Mouse (Mus musculus) testis, adult 2 months (tissue): ENCODE data around the gene Fap. TPM values are rescaled to one million over a fixed set of nuclear protein-coding genes. Genes with fewer than 3 reads are reported as not detected.

Source experiments
- H3K27ac ChIP-seq: fragments of 200-500 bp; 2 replicates; pipeline ENCODE4 v1.5.1; 2012; ENCODE audit warnings: low read depth, low read length; ENCODE audit not compliant: control insufficient read depth, insufficient read depth
- H3K27me3 ChIP-seq: fragments of 200-500 bp; 2 replicates; pipeline ENCODE4 v1.6.1; 2012; ENCODE audit warnings: mild to moderate bottlenecking, low read length, moderate library complexity; ENCODE audit not compliant: control insufficient read depth, insufficient read depth
- H3K36me3 ChIP-seq: fragments of 200-500 bp; 2 replicates; pipeline ENCODE4 v1.6.1; 2012; ENCODE audit warnings: mild to moderate bottlenecking, low read length; ENCODE audit not compliant: control insufficient read depth, insufficient read depth
- H3K4me1 ChIP-seq: fragments of 200-500 bp; 2 replicates; pipeline ENCODE4 v1.6.1; 2012; ENCODE audit warnings: low read length; ENCODE audit not compliant: control insufficient read depth, insufficient read depth
- H3K4me3 ChIP-seq: fragments of 200-500 bp; 2 replicates; pipeline ENCODE4 v1.5.1; 2012; ENCODE audit warnings: low read depth, mild to moderate bottlenecking, low read length, moderate library complexity, mixed read lengths; ENCODE audit not compliant: control insufficient read depth
- CTCF ChIP-seq: fragments of 200-500 bp; IDR thresholded peaks from 2 replicates; pipeline ENCODE4 v1.5.1; 2012; ENCODE audit warnings: low read depth, mild to moderate bottlenecking, inconsistent platforms, low read length, moderate library complexity; ENCODE audit not compliant: control insufficient read depth, insufficient read depth, insufficient replicate concordance
- POLR2A ChIP-seq: fragments of 200-500 bp; IDR thresholded peaks from 2 replicates; pipeline ENCODE4 v1.6.1; 2012; ENCODE audit warnings: low read depth, mild to moderate bottlenecking, inconsistent platforms, low read length, moderate library complexity; ENCODE audit not compliant: control insufficient read depth
- polyA plus RNA-seq: library from polyadenylated mRNA; depleted of rRNA; stranded (reverse); fragments of >200 nt; gene quantifications from 2 replicates; pipeline ENCODE4 v1.2.3, GENCODE M21; 2012

Gene Fap
- polyA plus RNA-seq, 1 experiment: not detected

DNA sequence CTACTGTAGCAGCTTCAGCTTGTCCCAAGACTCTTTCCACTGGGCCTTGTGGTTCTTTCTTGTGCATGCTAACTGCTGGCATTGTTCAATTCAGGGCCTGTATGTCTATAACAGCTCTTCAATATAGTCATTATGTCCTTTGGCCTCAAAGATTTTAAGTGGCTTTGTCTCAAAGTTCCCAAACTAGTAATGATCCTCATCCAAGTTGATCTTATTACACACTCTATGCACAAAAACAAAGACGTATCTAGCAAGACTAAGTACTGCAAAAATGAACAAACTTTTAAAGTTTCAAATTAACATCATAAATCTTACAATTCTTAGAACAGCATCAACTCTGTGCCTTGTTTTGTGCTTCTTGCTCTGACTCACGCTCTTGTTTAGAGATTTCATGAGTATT lies 20.6 kb upstream of the Fap start:
- no peaks in the 10 kb centered on the region for H3K27me3 ChIP-seq
- H3K36me3 ChIP-seq: no peaks in the 10 kb centered on the region
- no peaks in the 10 kb centered on the region for H3K4me1 ChIP-seq
- H3K27ac ChIP-seq: no peak overlapping the region
- TF ChIP-seq POLR2A (no peak), CTCF (no peak)
- no peak overlapping the region for H3K4me3 ChIP-seq

DNA sequence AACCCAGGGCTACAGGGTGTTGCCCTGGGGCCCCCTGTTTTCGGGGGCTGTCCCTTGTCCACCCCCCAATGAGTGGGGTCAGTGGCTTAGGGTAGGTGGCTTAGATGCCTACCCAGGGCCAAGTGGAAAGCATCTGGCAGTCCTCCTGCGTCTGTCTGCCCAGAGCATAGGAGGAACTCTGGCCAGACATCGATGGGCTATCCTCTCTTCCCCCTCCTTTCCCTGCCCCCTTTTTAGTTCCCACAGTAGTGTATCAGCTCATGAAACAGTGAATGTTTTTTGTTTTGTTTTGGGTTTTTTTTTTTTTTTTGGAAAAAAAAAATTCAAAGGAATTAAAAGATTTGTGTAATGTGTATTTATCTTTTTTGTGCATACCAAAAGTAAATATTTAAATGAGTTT lies 17.7 kb upstream of the Fap start:
- Histone ChIP-seq H3K4me3 (no peak overlapping the region), H3K27me3 (no peaks in the 10 kb centered on the region), H3K4me1 (no peaks in the 10 kb centered on the region), H3K36me3 (no peaks in the 10 kb centered on the region), H3K27ac (no peak overlapping the region)
- no peak for TF ChIP-seq POLR2A
- no peak for TF ChIP-seq CTCF

GRCm38 (mm10) chr2:62589333-62589732 lies 15.5 kb upstream of the Fap start:
- H3K4me3 ChIP-seq: no peak overlapping the region
- no peak overlapping the region for H3K27ac ChIP-seq
- no peaks in the 10 kb centered on the region for H3K36me3 ChIP-seq
- H3K4me1 ChIP-seq: no peaks in the 10 kb centered on the region
- TF ChIP-seq POLR2A: no peak
- no peak for TF ChIP-seq CTCF
- H3K27me3 ChIP-seq: no peaks in the 10 kb centered on the region

- no peak for TF ChIP-seq CTCF
- no peak for TF ChIP-seq POLR2A
- no peak overlapping the region for H3K27ac ChIP-seq
- H3K36me3 ChIP-seq: no peaks in the 10 kb centered on the region
- no peaks in the 10 kb centered on the region for H3K27me3 ChIP-seq
- H3K4me1 ChIP-seq: no peaks in the 10 kb centered on the region
- H3K4me3 ChIP-seq: no peak overlapping the region
Observed at GRCm38 (mm10) chr2:62585769-62586168, 11.9 kb upstream of the Fap start.

DNA sequence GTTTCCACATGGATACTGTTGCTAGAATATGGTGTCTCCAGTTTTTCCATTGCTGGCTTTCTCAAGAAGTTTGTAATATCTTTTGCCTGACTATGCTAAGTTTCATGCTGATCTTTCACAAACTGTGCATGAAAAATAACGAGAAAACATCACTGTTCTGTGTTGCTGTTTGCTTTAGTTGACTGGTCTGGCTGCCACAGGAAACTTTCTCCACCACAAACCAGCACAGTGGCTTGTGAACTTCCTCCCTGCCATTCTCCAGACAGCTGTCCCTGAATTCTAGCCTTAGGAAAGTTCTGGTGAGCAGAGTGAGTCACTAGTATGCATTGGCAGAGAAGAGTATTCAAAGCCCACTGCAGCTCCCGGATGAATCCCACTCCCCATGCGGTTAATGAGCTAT lies 1.1 kb upstream of the Fap start:
- H3K27ac ChIP-seq: no peak overlapping the region
- TF ChIP-seq POLR2A: no peak
- no peaks in the 10 kb centered on the region for H3K36me3 ChIP-seq
- no peaks in the 10 kb centered on the region for H3K4me1 ChIP-seq
- H3K4me3 ChIP-seq: no peak overlapping the region
- H3K27me3 ChIP-seq: no peaks in the 10 kb centered on the region

DNA sequence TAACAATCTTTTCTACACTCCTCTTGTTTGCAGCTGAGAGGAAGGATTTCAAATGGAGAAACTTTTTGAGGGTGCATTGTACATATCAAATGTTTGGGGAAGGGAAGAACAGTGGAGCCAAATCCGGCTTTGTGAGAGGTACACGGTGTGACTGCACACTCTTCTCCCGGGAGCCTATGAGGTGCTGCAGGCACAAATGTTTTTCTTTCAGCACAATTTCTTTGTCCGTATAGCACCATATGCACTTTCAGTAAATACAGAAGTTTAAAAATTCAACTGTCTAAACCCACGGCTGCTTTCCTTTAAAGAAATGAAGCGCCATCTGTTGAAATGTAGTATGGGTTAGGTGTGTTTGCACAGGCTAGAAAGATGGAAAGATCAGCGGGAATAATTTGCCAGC lies 375 bp upstream of the Fap start:
- no peaks in the 10 kb centered on the region for H3K27me3 ChIP-seq
- no peak overlapping the region for H3K4me3 ChIP-seq
- no peak for TF ChIP-seq CTCF
- TF ChIP-seq POLR2A: no peak
- no peaks in the 10 kb centered on the region for H3K4me1 ChIP-seq
- H3K36me3 ChIP-seq: no peaks in the 10 kb centered on the region
- H3K27ac ChIP-seq: no peak overlapping the region

GRCm38 (mm10) chr2:62573099-62573752 lies 649 bp downstream of the Fap start:
- H3K4me1 ChIP-seq: no peaks in the 10 kb centered on the region
- no peak for TF ChIP-seq POLR2A
- TF ChIP-seq CTCF: no peak
- H3K27ac ChIP-seq: no peak overlapping the region
- no peak overlapping the region for H3K4me3 ChIP-seq
- H3K27me3 ChIP-seq: no peaks in the 10 kb centered on the region
- no peaks in the 10 kb centered on the region for H3K36me3 ChIP-seq

- no peak overlapping the region for H3K27ac ChIP-seq
- TF ChIP-seq CTCF (no peak), POLR2A (no peak)
Observed at GRCm38 (mm10) chr2:62564687-62565086, 9.2 kb downstream of the Fap start.

More at GRCm38 (mm10) chr2:62564687-62565086, 9.2 kb downstream of the Fap start:
- H3K36me3 ChIP-seq: no peaks in the 10 kb centered on the region
- no peaks in the 10 kb centered on the region for H3K4me1 ChIP-seq
- no peaks in the 10 kb centered on the region for H3K27me3 ChIP-seq
- no peak overlapping the region for H3K4me3 ChIP-seq
